Mouse (Mus musculus) bone marrow macrophage, adult 2 months (primary cell): ENCODE measurements at regions not wholly inside any gene's neighbourhood (a gene's known extent, or its start where the extent isn't known, plus 50 kb on each side); places are given as distances from the start of the nearest gene placed in this dataset.

Experiments
- CTCF ChIP-seq: IDR thresholded peaks from 2 replicates; pipeline ENCODE4 v1.5.1; 2012; ENCODE audit warnings: low read depth, mild to moderate bottlenecking, low read length, moderate library complexity
- POLR2A ChIP-seq: IDR thresholded peaks from 2 replicates; pipeline ENCODE4 v1.6.1; 2012; ENCODE audit warnings: mild to moderate bottlenecking, low read depth, low read length, borderline replicate concordance

DNA sequence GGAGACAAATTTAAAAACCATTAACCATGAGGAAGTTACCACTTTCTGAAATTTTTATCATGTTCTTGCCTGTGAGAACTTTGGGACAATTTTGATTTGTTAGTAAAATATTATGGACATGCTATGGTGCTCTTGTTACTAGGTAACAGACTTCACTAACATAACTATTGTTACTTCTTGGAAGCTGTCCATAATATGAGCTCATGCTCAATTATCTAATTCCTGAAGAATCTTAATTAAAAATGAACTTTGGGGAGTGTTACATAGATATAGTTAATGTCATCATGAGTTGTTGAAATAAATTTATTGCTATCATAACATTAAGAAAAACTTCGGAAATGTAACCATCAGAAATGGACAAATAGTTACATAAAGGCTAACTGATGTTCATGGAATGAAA, 486.5 kb upstream of the Adamts5 start:
- TF ChIP-seq POLR2A, result no peak
- TF ChIP-seq CTCF, result no peak
